Mouse (Mus musculus) liver, postnatal 0 days (tissue): Measurements from ENCODE around the gene Lyzl6. TPM values are rescaled to one million over a fixed set of nuclear protein-coding genes. Genes with fewer than 3 reads are reported as not detected.

Experiments
- ATAC-seq: fragments of 200-750 bp; cut with Nextera tagmentation; 2 replicates; pipeline ENCODE4 v1.8.0; 2017; ENCODE audit warnings: mild to moderate bottlenecking, moderate library complexity
- DNase-seq: peaks from one replicate; pipeline ENCODE4 v3.0.0-alpha.2; 2016
- H3K27ac ChIP-seq: fragments of 300-500 bp; sonication (generic); 2 replicates; pipeline ENCODE4 v1.5.1; 2014; ENCODE audit warnings: antibody characterized with exemption, moderate library complexity, mild to moderate bottlenecking, low read depth
- H3K27me3 ChIP-seq: fragments of 300-500 bp; sonication (generic); 2 replicates; pipeline ENCODE4 v1.6.1; 2014; ENCODE audit warnings: low read length, control low read depth, mixed read lengths; ENCODE audit not compliant: insufficient read depth
- H3K36me3 ChIP-seq: fragments of 300-500 bp; sonication (generic); replicated peaks from 2 replicates; pipeline ENCODE4 v1.6.1; 2014; ENCODE audit warnings: mild to moderate bottlenecking, control low read depth, low read length, moderate library complexity, mixed read lengths; ENCODE audit not compliant: insufficient read depth
- H3K4me1 ChIP-seq: fragments of 300-500 bp; sonication (generic); 2 replicates; pipeline ENCODE4 v1.6.1; 2014; ENCODE audit warnings: antibody characterized with exemption, mild to moderate bottlenecking, control low read depth; ENCODE audit not compliant: insufficient read depth
- H3K4me2 ChIP-seq: fragments of 300-500 bp; sonication (generic); 2 replicates; pipeline ENCODE4 v1.6.1; 2014; ENCODE audit warnings: low read depth, mild to moderate bottlenecking, low read length, moderate library complexity, mixed read lengths
- H3K4me3 ChIP-seq: fragments of 300-500 bp; sonication (generic); 2 replicates; pipeline ENCODE4 v1.5.1; 2014; ENCODE audit warnings: low read depth, low read length
- H3K9ac ChIP-seq: fragments of 300-500 bp; sonication (generic); replicated peaks from 2 replicates; pipeline ENCODE4 v1.6.1; 2014; ENCODE audit warnings: mild to moderate bottlenecking, moderate library complexity
- H3K9me3 ChIP-seq: fragments of 300-500 bp; sonication (generic); 2 replicates; pipeline ENCODE4 v1.6.1; 2016; ENCODE audit warnings: mild to moderate bottlenecking, control low read depth, low read length, mixed read lengths
- CTCF ChIP-seq: sonication (generic); IDR thresholded peaks from 2 replicates; pipeline ENCODE4 v1.5.1; 2016; ENCODE audit warnings: antibody characterized with exemption, low read depth
- EP300 ChIP-seq: IDR thresholded peaks from 2 replicates; pipeline ENCODE4 v1.6.1; 2016; ENCODE audit warnings: antibody characterized with exemption, low read depth, mild to moderate bottlenecking
- WGBS: fragments of 180-500 bp; shearing (Covaris S2); extraction: QIAGEN DNeasy Blood & Tissue Kit; methylation state at CpG from one replicate; pipeline ENCODE4 v1.1.7; 2014; ENCODE audit not compliant: insufficient replicate concordance; 5-methylcytosine and 5-hydroxymethylcytosine counted together
- polyA plus RNA-seq: library from polyadenylated mRNA; unstranded; fragments of >200 nt; fragmentation: Nextera tagmentation; extraction: Ambion mirVana; gene quantifications from 2 replicates; pipeline ENCODE4 v1.2.1, GENCODE M21; 2015

Lyzl6 gene
- polyA plus RNA-seq, 1 experiment from 2014 or later, result not detected

DNA sequence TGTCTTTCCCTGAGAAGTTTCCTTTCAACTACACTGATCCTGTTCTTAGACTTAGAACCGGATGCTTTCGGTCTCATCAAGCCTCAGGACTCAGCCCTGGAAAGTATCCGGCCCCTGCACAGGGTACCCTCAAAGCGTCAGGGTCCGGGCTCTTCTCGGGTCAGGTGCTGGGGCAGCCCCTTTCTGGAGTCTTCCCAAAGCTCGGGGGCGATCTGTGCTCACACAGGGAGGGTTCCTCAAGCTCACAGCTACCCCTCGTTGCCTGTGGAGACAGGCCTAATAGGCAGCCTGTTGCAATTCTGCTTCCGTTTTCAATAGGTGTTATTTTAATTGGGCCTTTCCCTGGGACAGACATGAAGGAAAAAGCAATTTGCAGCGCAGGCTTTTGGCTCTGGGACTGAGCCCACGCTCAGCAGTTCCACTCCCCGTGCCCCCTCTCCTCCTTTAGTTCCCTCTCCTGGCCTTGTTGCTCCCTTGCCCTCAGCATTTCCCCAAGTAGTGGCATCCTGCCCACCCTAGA lies 28.3 kb upstream of the Lyzl6 start:
- H3K27ac ChIP-seq, result no peak overlapping the region
- no peak overlapping the region for H3K9ac ChIP-seq
- no peak overlapping the region for H3K4me2 ChIP-seq
- no peak for DNase-seq
- H3K27me3 ChIP-seq, result no peaks in the 10 kb centered on the region
- no peaks in the 10 kb centered on the region for H3K36me3 ChIP-seq
- no peaks in the 10 kb centered on the region for H3K9me3 ChIP-seq
- TF ChIP-seq CTCF (no peak), EP300 (no peak)
- 62% methylated on average over 13 of the region's 13 CpGs for WGBS
- no peaks in the 10 kb centered on the region for H3K4me1 ChIP-seq
- ATAC-seq, result no peak
- no peak overlapping the region for H3K4me3 ChIP-seq

DNA sequence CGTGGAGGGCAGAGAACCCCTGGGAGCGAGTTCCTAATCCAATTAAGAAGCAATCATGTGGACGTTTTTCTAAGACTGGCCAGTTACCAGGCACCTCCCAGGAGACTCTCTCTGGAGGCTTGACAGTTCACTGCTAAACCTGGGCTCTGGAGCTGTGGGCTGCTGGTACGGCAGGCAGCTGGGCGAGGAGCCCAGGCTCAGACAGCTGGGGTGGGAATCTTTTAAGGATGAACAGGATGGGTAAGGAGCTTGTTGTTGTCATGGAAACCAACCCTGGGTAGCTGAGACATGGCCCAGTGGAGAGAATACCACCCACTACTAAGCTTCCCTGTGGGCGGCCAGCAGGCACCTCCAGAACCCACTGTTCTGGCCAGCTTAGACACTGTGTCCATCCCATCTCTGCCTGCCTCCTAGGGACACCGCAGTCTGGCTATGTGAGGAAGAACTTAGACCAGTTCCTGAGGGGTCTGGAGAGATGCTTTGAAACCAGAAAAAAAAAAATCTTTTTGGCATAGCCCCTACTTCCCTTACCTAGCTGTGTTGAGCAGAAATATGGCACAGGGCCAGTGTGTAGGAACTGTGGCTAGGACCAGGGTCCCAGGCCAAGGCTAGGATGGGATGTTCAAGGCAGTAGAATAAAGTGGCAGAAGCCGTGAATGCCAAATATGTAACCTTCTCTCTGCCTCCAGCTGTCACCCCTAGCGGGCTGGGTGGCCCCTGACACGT lies 27.7 kb upstream of the Lyzl6 start:
- TF ChIP-seq CTCF, result no peak
- TF ChIP-seq EP300, result no peak
- H3K4me3 ChIP-seq, result no peak overlapping the region
- H3K4me1 ChIP-seq, result no peaks in the 10 kb centered on the region
- H3K36me3 ChIP-seq, result no peaks in the 10 kb centered on the region
- no peaks in the 10 kb centered on the region for H3K27me3 ChIP-seq
- no peak overlapping the region for H3K4me2 ChIP-seq
- H3K27ac ChIP-seq, result no peak overlapping the region
- no peak for DNase-seq
- H3K9ac ChIP-seq, result no peak overlapping the region
- H3K9me3 ChIP-seq, result no peaks in the 10 kb centered on the region
- ATAC-seq, result no peak
- WGBS, result 42% methylated on average over 10 of the region's 10 CpGs

DNA sequence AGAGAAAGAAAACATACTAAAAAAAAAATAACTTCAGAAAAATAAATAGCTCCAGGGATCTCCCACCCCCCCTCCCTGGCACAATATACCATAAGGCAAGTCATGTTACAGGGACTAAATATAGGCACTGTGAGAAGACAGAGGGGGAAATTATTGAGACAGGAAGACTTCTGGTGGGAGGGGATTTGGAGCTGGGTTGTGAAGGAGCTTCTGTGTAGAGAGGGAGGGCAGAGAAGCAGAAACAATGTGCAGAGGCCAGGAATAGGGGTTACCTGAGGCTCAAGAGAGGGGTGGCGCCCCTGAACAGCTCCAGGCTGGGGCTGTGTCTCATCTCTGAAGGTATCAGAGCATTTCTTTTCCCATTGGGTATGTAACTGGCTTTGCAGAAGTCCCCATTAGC lies 27.0 kb upstream of the Lyzl6 start:
- no peak for DNase-seq
- Histone ChIP-seq H3K4me2 (no peak overlapping the region), H3K4me3 (no peak overlapping the region), H3K9ac (no peak overlapping the region), H3K36me3 (no peaks in the 10 kb centered on the region), H3K4me1 (no peaks in the 10 kb centered on the region), H3K27me3 (no peaks in the 10 kb centered on the region), H3K9me3 (no peaks in the 10 kb centered on the region), H3K27ac (no peak overlapping the region)
- TF ChIP-seq CTCF, result no peak
- no peak for TF ChIP-seq EP300
- ATAC-seq, result no peak
- 20% methylated on average over 1 of the region's 1 CpGs for WGBS

DNA sequence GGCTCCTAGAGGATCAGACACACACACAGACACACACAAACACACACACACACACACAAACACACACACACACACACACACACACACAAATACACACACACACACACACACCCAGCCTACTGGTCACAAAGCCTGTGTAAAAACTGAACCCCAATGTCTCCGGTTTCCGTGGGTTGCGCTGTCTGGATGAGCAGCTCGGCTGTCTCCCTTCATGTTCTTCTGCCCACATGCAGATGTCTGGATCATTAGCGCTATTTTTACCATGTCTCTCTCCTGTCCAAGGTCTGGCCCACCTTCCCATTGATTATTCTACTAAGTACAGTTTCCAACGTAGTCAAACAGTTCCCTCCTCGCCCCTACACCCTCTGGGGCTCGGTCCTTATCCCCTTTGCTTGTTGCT lies 24.4 kb upstream of the Lyzl6 start:
- DNase-seq (no peak), ATAC-seq (no peak)
- Histone ChIP-seq H3K4me3 (no peak overlapping the region), H3K9ac (no peak overlapping the region), H3K27ac (no peak overlapping the region), H3K4me2 (no peak overlapping the region), H3K36me3 (no peaks in the 10 kb centered on the region), H3K4me1 (no peaks in the 10 kb centered on the region), H3K27me3 (no peaks in the 10 kb centered on the region), H3K9me3 (no peaks in the 10 kb centered on the region)
- TF ChIP-seq EP300 (no peak), CTCF (no peak)
- WGBS, result 68% methylated on average over 8 of the region's 8 CpGs

DNA sequence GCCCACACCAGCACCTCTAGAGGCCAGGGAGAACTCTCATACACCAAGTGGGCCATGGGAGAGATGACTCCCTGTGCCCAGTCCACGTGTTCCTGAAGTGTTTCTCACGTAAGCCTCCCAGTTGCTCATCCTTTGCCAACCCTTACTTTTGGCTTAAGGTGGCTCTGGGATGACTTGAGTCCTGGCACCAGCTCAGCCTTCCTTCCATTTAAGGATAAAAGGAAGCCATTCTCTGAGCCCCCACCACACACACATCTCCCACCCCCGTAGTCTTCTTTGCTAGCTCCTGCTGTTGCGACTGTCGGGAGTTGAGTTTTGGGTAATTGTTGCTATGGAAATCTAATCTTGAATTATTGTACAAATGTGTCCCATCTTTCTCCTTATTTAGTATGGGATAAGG lies 23.9 kb upstream of the Lyzl6 start:
- H3K27me3 ChIP-seq, result no peaks in the 10 kb centered on the region
- TF ChIP-seq CTCF (no peak), EP300 (no peak)
- H3K4me1 ChIP-seq, result no peaks in the 10 kb centered on the region
- H3K9me3 ChIP-seq, result no peaks in the 10 kb centered on the region
- no peak overlapping the region for H3K4me2 ChIP-seq
- H3K9ac ChIP-seq, result no peak overlapping the region
- H3K4me3 ChIP-seq, result no peak overlapping the region
- ATAC-seq (no peak), DNase-seq (no peak)
- no peaks in the 10 kb centered on the region for H3K36me3 ChIP-seq
- WGBS, result 66% methylated on average over 5 of the region's 5 CpGs
- no peak overlapping the region for H3K27ac ChIP-seq

DNA sequence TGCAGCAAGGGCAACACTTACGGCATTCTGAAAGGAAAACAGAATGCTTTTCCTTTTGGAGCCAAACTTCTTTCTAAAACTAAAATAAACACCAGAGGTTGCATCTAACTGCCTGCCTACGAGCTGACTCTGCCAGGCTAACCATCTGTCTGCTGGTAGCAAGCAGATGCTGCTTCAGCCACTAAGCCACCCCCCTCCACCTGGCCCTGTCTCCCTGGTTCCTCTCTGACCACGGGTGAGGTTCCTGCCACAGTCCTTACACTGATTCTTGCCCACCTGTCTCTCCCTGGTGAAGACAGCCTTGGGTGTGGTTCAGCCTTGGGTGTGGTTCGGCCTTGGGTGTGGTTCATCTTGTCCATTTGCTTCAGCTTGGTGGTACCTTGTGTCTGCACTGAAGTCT lies 23.2 kb upstream of the Lyzl6 start:
- no peaks in the 10 kb centered on the region for H3K4me1 ChIP-seq
- H3K27me3 ChIP-seq, result no peaks in the 10 kb centered on the region
- H3K4me2 ChIP-seq, result no peak overlapping the region
- TF ChIP-seq CTCF, result no peak
- no peak for TF ChIP-seq EP300
- 51% methylated on average over 4 of the region's 4 CpGs for WGBS
- no peaks in the 10 kb centered on the region for H3K9me3 ChIP-seq
- H3K36me3 ChIP-seq, result no peaks in the 10 kb centered on the region
- DNase-seq (no peak), ATAC-seq (no peak)
- H3K4me3 ChIP-seq, result no peak overlapping the region
- H3K27ac ChIP-seq, result no peak overlapping the region
- no peak overlapping the region for H3K9ac ChIP-seq

DNA sequence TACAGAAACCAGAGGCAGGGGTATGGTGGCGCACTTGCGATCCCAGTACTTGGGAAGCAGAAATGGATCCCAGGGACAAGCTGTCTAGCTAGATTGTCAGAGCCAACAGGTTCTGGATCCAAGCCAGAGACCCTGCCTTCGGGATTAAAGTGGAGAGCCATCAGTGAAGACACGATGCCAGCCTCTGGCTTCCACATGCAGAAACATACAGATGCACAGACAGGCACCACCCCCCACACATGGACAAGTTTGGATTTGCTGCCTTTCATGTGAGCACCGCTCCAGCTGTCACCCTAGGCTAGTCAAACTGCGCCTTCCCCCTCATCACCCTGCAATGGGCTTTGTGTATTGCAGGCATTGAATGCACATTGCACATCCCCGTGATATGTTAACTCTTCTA lies 19.5 kb upstream of the Lyzl6 start:
- Histone ChIP-seq H3K4me1 (no peaks in the 10 kb centered on the region), H3K27ac (no peak overlapping the region), H3K4me3 (no peak overlapping the region), H3K27me3 (0 out of 2 replicates have a peak, but pooled peaks cover 2% of the 10 kb centered on the region), H3K9ac (no peak overlapping the region), H3K4me2 (no peak overlapping the region), H3K36me3 (no peaks in the 10 kb centered on the region), H3K9me3 (no peaks in the 10 kb centered on the region)
- ATAC-seq, result no peak
- WGBS, result 75% methylated on average over 7 of the region's 7 CpGs
- TF ChIP-seq CTCF, result no peak
- TF ChIP-seq EP300, result no peak
- DNase-seq, result no peak
